Mouse (Mus musculus) C3H10T1/2 (cell line): Measurements from ENCODE around the gene 4921511M17Rik. TPM values are rescaled to one million over a fixed set of nuclear protein-coding genes. Genes with fewer than 3 reads are reported as not detected.

ENCODE experiments used
- polyA plus RNA-seq, 2 experiments: library from polyadenylated mRNA; unstranded; fragments of >200 nt; fragmentation: generic; extraction: Trizol; gene quantifications; one replicate each; pipeline ENCODE4 v1.2.1; 2012; ENCODE audit warnings: missing spikeins in 2 of 2

The 4921511M17Rik gene
- polyA plus RNA-seq, result under 1 TPM in 1 of 2 experiments, not detected in 1; 0.07 TPM

DNA sequence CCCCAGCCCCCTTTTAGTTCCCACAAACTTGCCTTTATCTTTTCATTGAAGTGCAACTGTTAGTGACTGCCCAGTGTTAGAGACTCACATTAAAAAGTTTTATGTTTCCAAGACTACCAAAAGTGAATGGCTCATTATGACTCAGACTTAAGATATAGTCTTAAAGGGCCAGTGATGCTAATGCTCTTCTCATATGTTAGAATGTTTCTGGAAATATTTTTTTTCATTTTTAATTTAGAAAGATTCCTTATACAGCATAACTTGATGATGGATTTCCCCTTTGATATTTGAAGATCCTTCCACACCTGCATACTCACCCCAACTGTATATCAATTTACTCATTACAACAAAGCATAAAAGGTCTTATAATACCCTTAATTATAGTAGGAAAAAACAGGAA lies at the start of gene 4921511M17Rik:
TSS of gene 4921511M17Rik (minus strand) at position 101 of the 400 bp plus-strand sequence.

DNA sequence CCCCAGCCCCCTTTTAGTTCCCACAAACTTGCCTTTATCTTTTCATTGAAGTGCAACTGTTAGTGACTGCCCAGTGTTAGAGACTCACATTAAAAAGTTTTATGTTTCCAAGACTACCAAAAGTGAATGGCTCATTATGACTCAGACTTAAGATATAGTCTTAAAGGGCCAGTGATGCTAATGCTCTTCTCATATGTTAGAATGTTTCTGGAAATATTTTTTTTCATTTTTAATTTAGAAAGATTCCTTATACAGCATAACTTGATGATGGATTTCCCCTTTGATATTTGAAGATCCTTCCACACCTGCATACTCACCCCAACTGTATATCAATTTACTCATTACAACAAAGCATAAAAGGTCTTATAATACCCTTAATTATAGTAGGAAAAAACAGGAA lies 21.3 kb upstream of the 4921511M17Rik start, which contains the start of gene Gm10057:
TSS of gene Gm10057 (minus strand) at position 101 of the 400 bp plus-strand sequence.

DNA sequence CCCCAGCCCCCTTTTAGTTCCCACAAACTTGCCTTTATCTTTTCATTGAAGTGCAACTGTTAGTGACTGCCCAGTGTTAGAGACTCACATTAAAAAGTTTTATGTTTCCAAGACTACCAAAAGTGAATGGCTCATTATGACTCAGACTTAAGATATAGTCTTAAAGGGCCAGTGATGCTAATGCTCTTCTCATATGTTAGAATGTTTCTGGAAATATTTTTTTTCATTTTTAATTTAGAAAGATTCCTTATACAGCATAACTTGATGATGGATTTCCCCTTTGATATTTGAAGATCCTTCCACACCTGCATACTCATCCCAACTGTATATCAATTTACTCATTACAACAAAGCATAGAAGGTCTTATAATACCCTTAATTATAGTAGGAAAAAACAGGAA lies 21.1 kb downstream of the 4921511M17Rik start, which contains the start of gene Samt1:
TSS of gene Samt1 (minus strand) at position 101 of the 400 bp plus-strand sequence.

Other genes starting within 250 kb of the 4921511M17Rik start
- 1 to 10 TPM in 1 of 2 experiments, under 1 TPM in 1; 0.11 to 2.0 TPM for gene Spin2c, start 201.6 kb downstream of the 4921511M17Rik start, polyA plus RNA-seq
- gene Samt1, start 21.2 kb downstream of the 4921511M17Rik start, polyA plus RNA-seq, result under 1 TPM in 1 of 2 experiments, not detected in 1; 0.07 TPM
- under 1 TPM in 1 of 2 experiments, not detected in 1; 0.09 TPM for gene Gm10057, start 21.2 kb upstream of the 4921511M17Rik start, polyA plus RNA-seq
- gene Gm15140, start 86.9 kb upstream of the 4921511M17Rik start, polyA plus RNA-seq, result under 1 TPM in 1 of 2 experiments, not detected in 1; 0.05 TPM